ENCODE assay signal across 10 mouse cellular contexts in genomic region chr4:44983131-44983740, GRCm38 (mm10). TPM values are rescaled to one million over a fixed set of nuclear protein-coding genes. Genes with fewer than 3 reads are reported as not detected.
A peak's percentile ranks its signal among the peaks of the same experiment; 100 is the strongest.
DNase-seq lines count a peak whose midpoint lies in the region; ATAC-seq lines count a peak whose summit lies in the region.
"Had no signal": no experiment of that assay in that cellular context is flagged by ENCODE, and none has a peak within 500 bp of the region (broad histone marks: within the 10 kb centered on the region; RNA-seq: fewer than 3 reads in every experiment).

No protein-coding gene starts in this region.

- peak overlapping the region; percentile 19 for H3K4me3 ChIP-seq in heart, embryonic 11.5 days (ENCODE audit: low read depth, low read length)
- H3K4me3 ChIP-seq in neural tube, embryonic 12.5 days, result no peak overlapping the region
- no peak overlapping the region for H3K4me3 ChIP-seq in neural tube, embryonic 15.5 days (replicated peaks)
- H3K4me3 ChIP-seq in kidney, embryonic 15.5 days (replicated peaks), result 0 out of 2 replicates have a peak overlapping the region, but pooled peaks have one; percentile 7
- H3K4me3 ChIP-seq in stomach, embryonic 16.5 days (replicated peaks; ENCODE audit: low read length), result no peak overlapping the region

- no peaks in the 10 kb centered on the region for H3K9me3 ChIP-seq in heart, embryonic 11.5 days (replicated peaks; ENCODE audit: control insufficient read depth, low read length)
- H3K9me3 ChIP-seq in neural tube, embryonic 12.5 days, result no peaks in the 10 kb centered on the region
- no peaks in the 10 kb centered on the region for H3K9me3 ChIP-seq in neural tube, embryonic 15.5 days (replicated peaks)
- no peaks in the 10 kb centered on the region for H3K9me3 ChIP-seq in kidney, embryonic 15.5 days (replicated peaks)
- H3K9me3 ChIP-seq in stomach, embryonic 16.5 days (replicated peaks; ENCODE audit: control insufficient read depth, low read length), result no peaks in the 10 kb centered on the region

- peaks cover 22% of the 10 kb centered on the region for H3K4me1 ChIP-seq in heart, embryonic 11.5 days (ENCODE audit: control insufficient read depth, insufficient read depth, low read length)
- peaks cover 23% of the 10 kb centered on the region for H3K4me1 ChIP-seq in neural tube, embryonic 12.5 days
- H3K4me1 ChIP-seq in neural tube, embryonic 15.5 days, result peaks cover 32% of the 10 kb centered on the region
- H3K4me1 ChIP-seq in kidney, embryonic 15.5 days, result peaks cover 45% of the 10 kb centered on the region
- H3K4me1 ChIP-seq in stomach, embryonic 16.5 days (ENCODE audit: control insufficient read depth, insufficient read depth, low read length), result peaks cover 6% of the 10 kb centered on the region; the same call in 1 of the 2 replicates

- DNase-seq in heart, adult 8-10 months (ENCODE audit: low spot score), result no peak
- DNase-seq in c-Kit-positive CD71-positive TER-119-positive erythroid progenitor cells, embryonic 14.5 days (ENCODE audit: low spot score), result no peak
- DNase-seq: lung, postnatal 14 days had no signal

- ATAC-seq in heart, embryonic 11.5 days (replicated peaks; ENCODE audit: insufficient number of reproducible peaks, low FRiP score, low TSS enrichment), result no peak
- no peak for ATAC-seq in neural tube, embryonic 12.5 days (ENCODE audit: low FRiP score, low read depth)
- no peak for ATAC-seq in neural tube, embryonic 15.5 days (ENCODE audit: low FRiP score)
- no peak for ATAC-seq in kidney, embryonic 15.5 days (replicated peaks; ENCODE audit: low FRiP score)
- no peak for ATAC-seq in stomach, embryonic 16.5 days (ENCODE audit: insufficient read depth, low FRiP score)
- no peak for ATAC-seq in monocyte, adult 5-6 weeks (replicated peaks; ENCODE audit: insufficient number of reproducible peaks, low FRiP score, low TSS enrichment, poor library complexity, severe bottlenecking)
- ATAC-seq: forebrain, embryonic 14.5 days had no signal

- WGBS in heart, embryonic 11.5 days (ENCODE audit: insufficient replicate concordance), result 57% methylated on average over 10 of the region's 10 CpGs
- 86% methylated on average over 10 of the region's 10 CpGs for WGBS in neural tube, embryonic 12.5 days
- WGBS in neural tube, embryonic 15.5 days, result 89% methylated on average over 10 of the region's 10 CpGs
- 77% methylated on average over 10 of the region's 10 CpGs for WGBS in kidney, embryonic 15.5 days
- WGBS in stomach, embryonic 16.5 days, result 73% methylated on average over 10 of the region's 10 CpGs

- no peaks in the 10 kb centered on the region for H3K27me3 ChIP-seq in heart, embryonic 11.5 days (ENCODE audit: control insufficient read depth, insufficient read depth, low read length)
- no peaks in the 10 kb centered on the region for H3K27me3 ChIP-seq in neural tube, embryonic 12.5 days (replicated peaks)
- no peaks in the 10 kb centered on the region for H3K27me3 ChIP-seq in neural tube, embryonic 15.5 days (replicated peaks)
- no peaks in the 10 kb centered on the region for H3K27me3 ChIP-seq in kidney, embryonic 15.5 days
- no peaks in the 10 kb centered on the region for H3K27me3 ChIP-seq in stomach, embryonic 16.5 days (ENCODE audit: control insufficient read depth, insufficient read depth, low read length)

- no peak overlapping the region for H3K27ac ChIP-seq in heart, embryonic 11.5 days (ENCODE audit: low read depth, low read length)
- H3K27ac ChIP-seq in neural tube, embryonic 12.5 days, result no peak overlapping the region
- H3K27ac ChIP-seq in neural tube, embryonic 15.5 days (replicated peaks), result no peak overlapping the region
- no peak overlapping the region for H3K27ac ChIP-seq in kidney, embryonic 15.5 days
- H3K27ac ChIP-seq in stomach, embryonic 16.5 days (ENCODE audit: low read length), result no peak overlapping the region

- peak overlapping the region; percentile 96 for H3K4me2 ChIP-seq in heart, embryonic 11.5 days
- 0 out of 2 replicates have a peak overlapping the region, but pooled peaks have one; percentile 7 for H3K4me2 ChIP-seq in neural tube, embryonic 12.5 days (replicated peaks)
- no peak overlapping the region for H3K4me2 ChIP-seq in neural tube, embryonic 15.5 days
- H3K4me2 ChIP-seq in kidney, embryonic 15.5 days, result peak overlapping the region; percentile 91
- 0 out of 2 replicates have a peak overlapping the region, but pooled peaks have one; percentile 90 for H3K4me2 ChIP-seq in stomach, embryonic 16.5 days (ENCODE audit: low read depth, low read length)

- peaks cover 8% of the 10 kb centered on the region; the same call in 1 of the 2 replicates for H3K36me3 ChIP-seq in heart, embryonic 11.5 days (ENCODE audit: control insufficient read depth, insufficient read depth, low read length)
- peaks cover 13% of the 10 kb centered on the region; the same call in 1 of the 2 replicates for H3K36me3 ChIP-seq in neural tube, embryonic 12.5 days
- peaks cover 6% of the 10 kb centered on the region for H3K36me3 ChIP-seq in neural tube, embryonic 15.5 days
- H3K36me3 ChIP-seq in kidney, embryonic 15.5 days, result peaks cover 41% of the 10 kb centered on the region
- 0 out of 2 replicates have a peak, but pooled peaks cover 2% of the 10 kb centered on the region for H3K36me3 ChIP-seq in stomach, embryonic 16.5 days (ENCODE audit: control insufficient read depth, insufficient read depth, low read length)

- peak overlapping the region; percentile 46 for H3K9ac ChIP-seq in heart, embryonic 11.5 days (ENCODE audit: low read depth, low read length)
- H3K9ac ChIP-seq in neural tube, embryonic 12.5 days, result no peak overlapping the region
- no peak overlapping the region for H3K9ac ChIP-seq in neural tube, embryonic 15.5 days (replicated peaks)
- no peak overlapping the region for H3K9ac ChIP-seq in kidney, embryonic 15.5 days
- no peak overlapping the region for H3K9ac ChIP-seq in stomach, embryonic 16.5 days (ENCODE audit: low read length)

RNA-seq across cellular contexts. Expression of gene Grhpr, which starts 2.0 kb away (rescaled TPM):
- 84.3 and 87.9 TPM in 2 replicates for polyA plus RNA-seq in heart, embryonic 11.5 days (2014; fragmentation: Nextera tagmentation; extraction: Ambion mirVana)
- total RNA-seq in heart, adult 8-10 months (2022), result 10 to 100 TPM; 34.0 to 54.1 (median 44.9) TPM
- polyA plus RNA-seq in neural tube, embryonic 12.5 days (2016; fragmentation: Nextera tagmentation; extraction: Ambion mirVana), result 38.9 and 39.1 TPM in 2 replicates
- polyA plus RNA-seq in neural tube, embryonic 15.5 days (2015; fragmentation: Nextera tagmentation; extraction: Ambion mirVana), result 33.9 and 41.7 TPM in 2 replicates
- 86.7 and 97.2 TPM in 2 replicates for polyA plus RNA-seq in kidney, embryonic 15.5 days (2015; fragmentation: Nextera tagmentation; extraction: Ambion mirVana)
- polyA plus RNA-seq in stomach, embryonic 16.5 days (2015; fragmentation: Nextera tagmentation; extraction: Ambion mirVana), result 72.0 and 74.2 TPM in 2 replicates
- 1.6 to 6.3 TPM (median 5.0 TPM) in 3 replicates for total RNA-seq in monocyte, adult 5-6 weeks (2017)

RNA-seq across cellular contexts. Expression of gene Zbtb5, which starts 29.0 kb away (rescaled TPM):
- 16.3 and 17.3 TPM in 2 replicates for polyA plus RNA-seq in heart, embryonic 11.5 days (2014; fragmentation: Nextera tagmentation; extraction: Ambion mirVana)
- total RNA-seq in heart, adult 8-10 months (2022), result 1 to 10 TPM; 3.8 to 5.2 (median 4.6) TPM
- polyA plus RNA-seq in neural tube, embryonic 12.5 days (2016; fragmentation: Nextera tagmentation; extraction: Ambion mirVana), result 43.6 and 46.2 TPM in 2 replicates
- 33.3 and 34.2 TPM in 2 replicates for polyA plus RNA-seq in neural tube, embryonic 15.5 days (2015; fragmentation: Nextera tagmentation; extraction: Ambion mirVana)
- 23.0 and 24.1 TPM in 2 replicates for polyA plus RNA-seq in kidney, embryonic 15.5 days (2015; fragmentation: Nextera tagmentation; extraction: Ambion mirVana)
- polyA plus RNA-seq in stomach, embryonic 16.5 days (2015; fragmentation: Nextera tagmentation; extraction: Ambion mirVana), result 17.6 and 17.7 TPM in 2 replicates
- total RNA-seq in monocyte, adult 5-6 weeks (2017), result 8.4 to 16.8 TPM (median 14.3 TPM) in 3 replicates

RNA-seq across cellular contexts. Expression of gene Polr1e, which starts 35.1 kb away (rescaled TPM):
- 43.1 and 43.6 TPM in 2 replicates for polyA plus RNA-seq in heart, embryonic 11.5 days (2014; fragmentation: Nextera tagmentation; extraction: Ambion mirVana)
- 10 to 100 TPM; 17.5 to 23.3 (median 20.6) TPM for total RNA-seq in heart, adult 8-10 months (2022)
- polyA plus RNA-seq in neural tube, embryonic 12.5 days (2016; fragmentation: Nextera tagmentation; extraction: Ambion mirVana), result 43.7 and 47.5 TPM in 2 replicates
- 35.7 and 38.9 TPM in 2 replicates for polyA plus RNA-seq in neural tube, embryonic 15.5 days (2015; fragmentation: Nextera tagmentation; extraction: Ambion mirVana)
- polyA plus RNA-seq in kidney, embryonic 15.5 days (2015; fragmentation: Nextera tagmentation; extraction: Ambion mirVana), result 40.9 and 48.4 TPM in 2 replicates
- 32.7 and 38.4 TPM in 2 replicates for polyA plus RNA-seq in stomach, embryonic 16.5 days (2015; fragmentation: Nextera tagmentation; extraction: Ambion mirVana)
- 18.7 to 27.2 TPM (median 21.9 TPM) in 3 replicates for total RNA-seq in monocyte, adult 5-6 weeks (2017)

Comparison
In these comparisons a context has a peak if more than half of its experiments do, and no peak if none do; other contexts are left out.
1. H3K4me3 ChIP-seq: peak in heart, embryonic 11.5 days (single experiment) and kidney, embryonic 15.5 days (single experiment); none in neural tube, embryonic 12.5 days (single experiment), neural tube, embryonic 15.5 days (single experiment) and stomach, embryonic 16.5 days (single experiment).